Mouse (Mus musculus) spleen, adult 2 months (tissue): ENCODE results near the gene Traf3ip2. TPM values are rescaled to one million over a fixed set of nuclear protein-coding genes. Genes with fewer than 3 reads are reported as not detected.

Experiments
- DNase-seq, 2 experiments: peaks; one replicate each; pipeline versions ENCODE4 v3.0.0 to v3.0.0-alpha.2; 2012 to 2021; ENCODE audit warnings: low spot score in 2 of 2, low read depth in 1 of 2
- H3K27ac ChIP-seq: fragments of 200-500 bp; 2 replicates; pipeline ENCODE4 v1.5.1; 2012; ENCODE audit warnings: low read length, inconsistent platforms; ENCODE audit not compliant: insufficient read depth
- H3K27me3 ChIP-seq: fragments of 200-500 bp; 2 replicates; pipeline ENCODE4 v1.6.1; 2012; ENCODE audit warnings: mild to moderate bottlenecking, moderate library complexity, low read length, inconsistent platforms; ENCODE audit not compliant: control insufficient read depth, insufficient read depth
- H3K36me3 ChIP-seq: fragments of 200-500 bp; 2 replicates; pipeline ENCODE4 v1.6.1; 2012; ENCODE audit warnings: mild to moderate bottlenecking, low read length, inconsistent platforms; ENCODE audit not compliant: control insufficient read depth, insufficient read depth
- H3K4me1 ChIP-seq: fragments of 200-500 bp; 2 replicates; pipeline ENCODE4 v1.6.1; 2011; ENCODE audit warnings: inconsistent platforms; ENCODE audit not compliant: control insufficient read depth, insufficient read depth, insufficient read length
- H3K4me3 ChIP-seq: fragments of 200-500 bp; 2 replicates; pipeline ENCODE4 v1.5.1; 2011; ENCODE audit warnings: mild to moderate bottlenecking, inconsistent platforms; ENCODE audit not compliant: insufficient read depth, insufficient read length; ENCODE audit errors: extremely low read depth
- CTCF ChIP-seq: fragments of 200-500 bp; IDR thresholded peaks from 2 replicates; pipeline ENCODE4 v1.5.1; 2011; ENCODE audit warnings: mild to moderate bottlenecking, inconsistent platforms; ENCODE audit not compliant: insufficient read depth, insufficient read length, insufficient replicate concordance; ENCODE audit errors: extremely low read depth
- POLR2A ChIP-seq: fragments of 200-500 bp; IDR thresholded peaks from 2 replicates; pipeline ENCODE4 v1.6.1; 2011; ENCODE audit warnings: low read depth, low read length, inconsistent platforms
- WGBS: fragments of 180-500 bp; shearing (Covaris S2); methylation state at CpG from one replicate; pipeline ENCODE4 v1.1.7; 2018; 5-methylcytosine and 5-hydroxymethylcytosine counted together
- polyA plus RNA-seq: library from polyadenylated mRNA; depleted of rRNA; stranded (reverse); fragments of >200 nt; gene quantifications from 2 replicates; pipeline ENCODE4 v1.2.3, GENCODE M21; 2012

Traf3ip2 gene
- polyA plus RNA-seq, 1 experiment: 23.8 TPM

- 83% methylated on average over 5 of the region's 5 CpGs for WGBS
- no peak overlapping the region for H3K4me3 ChIP-seq
- DNase-seq: no peak
- no peaks in the 10 kb centered on the region for H3K27me3 ChIP-seq
- no peaks in the 10 kb centered on the region for H3K4me1 ChIP-seq
- no peak for TF ChIP-seq POLR2A
- no peak for TF ChIP-seq CTCF
- H3K36me3 ChIP-seq: peaks cover 11% of the 10 kb centered on the region
- H3K27ac ChIP-seq: no peak overlapping the region
Measured at GRCm38 (mm10) chr10:39658901-39659410, 46.2 kb downstream of the Traf3ip2 start.

DNA sequence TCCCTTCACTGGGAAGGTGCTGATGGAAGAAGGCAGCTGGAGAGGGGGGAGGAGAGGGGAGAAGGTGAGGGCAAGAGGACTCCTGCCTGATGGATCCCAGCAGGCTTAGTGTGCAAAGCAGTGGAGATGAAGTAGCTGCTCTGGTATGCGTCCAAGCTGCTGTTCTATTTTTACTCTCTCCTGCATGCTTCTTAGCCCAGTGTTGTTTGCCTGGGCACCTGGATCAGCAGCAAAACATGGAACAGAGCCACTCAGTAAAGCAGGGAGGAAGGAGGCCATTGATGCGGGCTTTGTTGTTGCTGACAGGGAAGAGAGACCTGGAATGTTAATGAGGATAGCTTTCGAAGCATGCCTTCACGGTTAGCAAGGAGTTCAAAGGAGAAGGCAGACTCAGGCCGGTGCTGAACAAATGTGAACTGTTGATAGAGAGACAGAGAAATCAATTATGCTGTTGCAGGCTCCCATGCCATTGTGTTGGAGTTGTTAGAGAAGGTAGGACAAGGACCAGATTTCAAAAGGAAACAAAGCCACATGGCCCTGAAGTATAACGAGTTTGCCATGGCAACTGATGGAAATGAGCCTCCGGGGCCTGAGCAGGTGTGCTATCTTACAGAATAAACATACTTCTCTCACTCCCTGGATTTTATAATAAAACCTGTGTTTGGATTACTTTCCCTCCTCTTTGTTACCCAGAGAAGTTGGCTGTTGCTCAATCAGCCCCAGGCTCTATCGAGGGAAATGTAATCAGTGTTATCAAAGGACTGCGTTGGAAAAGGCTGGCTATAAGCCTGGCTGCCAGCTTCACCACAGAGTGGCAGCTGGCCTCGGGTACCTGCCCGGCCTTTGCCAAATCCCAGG is 46.9 kb downstream of the Traf3ip2 start:
- Histone ChIP-seq H3K27ac (no peak overlapping the region), H3K27me3 (no peaks in the 10 kb centered on the region), H3K4me3 (no peak overlapping the region), H3K36me3 (peaks cover 6% of the 10 kb centered on the region), H3K4me1 (no peaks in the 10 kb centered on the region)
- 81% methylated on average over 11 of the region's 11 CpGs for WGBS
- DNase-seq: no peak
- TF ChIP-seq POLR2A: no peak

GRCm38 (mm10) chr10:39660269-39660655 is 47.5 kb downstream of the Traf3ip2 start:
- no peak for DNase-seq
- Histone ChIP-seq H3K27ac (no peak overlapping the region), H3K4me3 (no peak overlapping the region), H3K27me3 (no peaks in the 10 kb centered on the region), H3K36me3 (peaks cover 6% of the 10 kb centered on the region), H3K4me1 (no peaks in the 10 kb centered on the region)
- 89% methylated on average over 3 of the region's 3 CpGs for WGBS
- TF ChIP-seq CTCF: no peak
- no peak for TF ChIP-seq POLR2A

GRCm38 (mm10) chr10:39660698-39661097 is 48.0 kb downstream of the Traf3ip2 start:
- TF ChIP-seq CTCF (no peak), POLR2A (no peak)
- Histone ChIP-seq H3K4me3 (no peak overlapping the region), H3K36me3 (peaks cover 6% of the 10 kb centered on the region), H3K27me3 (no peaks in the 10 kb centered on the region), H3K4me1 (no peaks in the 10 kb centered on the region), H3K27ac (no peak overlapping the region)
- 88% methylated on average over 5 of the region's 5 CpGs for WGBS
- no peak for DNase-seq

GRCm38 (mm10) chr10:39665071-39665502 is 52.4 kb downstream of the Traf3ip2 start:
- 88% methylated on average over 4 of the region's 4 CpGs for WGBS
- Histone ChIP-seq H3K27ac (no peak overlapping the region), H3K27me3 (no peaks in the 10 kb centered on the region), H3K36me3 (0 out of 2 replicates have a peak, but pooled peaks cover 1% of the 10 kb centered on the region), H3K4me3 (no peak overlapping the region), H3K4me1 (no peaks in the 10 kb centered on the region)
- DNase-seq: no peak
- TF ChIP-seq CTCF (no peak), POLR2A (no peak)

- no peak overlapping the region for H3K4me3 ChIP-seq
- no peaks in the 10 kb centered on the region for H3K27me3 ChIP-seq
- H3K27ac ChIP-seq: no peak overlapping the region
- no peak for DNase-seq
- 0 out of 2 replicates have a peak, but pooled peaks cover 1% of the 10 kb centered on the region for H3K36me3 ChIP-seq
- WGBS: 44% methylated on average over 3 of the region's 3 CpGs
- no peaks in the 10 kb centered on the region for H3K4me1 ChIP-seq
- TF ChIP-seq POLR2A: no peak
- no peak for TF ChIP-seq CTCF
Measured at GRCm38 (mm10) chr10:39666027-39666426, 53.3 kb downstream of the Traf3ip2 start.

- H3K27me3 ChIP-seq: no peaks in the 10 kb centered on the region
- 93% methylated on average over 1 of the region's 1 CpGs for WGBS
- DNase-seq: no peak
- TF ChIP-seq POLR2A (no peak), CTCF (no peak)
- H3K4me1 ChIP-seq: no peaks in the 10 kb centered on the region
- no peak overlapping the region for H3K27ac ChIP-seq
- H3K36me3 ChIP-seq: 0 out of 2 replicates have a peak, but pooled peaks cover 1% of the 10 kb centered on the region
- H3K4me3 ChIP-seq: no peak overlapping the region
Measured at GRCm38 (mm10) chr10:39671451-39671850, 58.7 kb downstream of the Traf3ip2 start.
